19 mouse cellular contexts compared by ENCODE assay signal in genomic region chr7:61683080-61683479, GRCm38 (mm10).
DNase-seq lines count a peak whose midpoint lies in the region; ATAC-seq and TF ChIP-seq lines count a peak whose summit lies in the region.
"Had no signal": no experiment of that assay in that cellular context is flagged by ENCODE, and none has a peak within 500 bp of the region (broad histone marks: within the 10 kb centered on the region; RNA-seq: fewer than 3 reads in every experiment).

No protein-coding gene starts in this region.

- DNase-seq in lung, embryonic 14.5 days, result peak; percentile 23
- no peak for DNase-seq in lung, postnatal 0 days (ENCODE audit: low spot score)
- peak; percentile 71 for DNase-seq in brain, adult 2 months (ENCODE audit: low read depth, low spot score)
- DNase-seq in frontal cortex, adult 2 months (ENCODE audit: extremely low spot score in 1 of 2, low spot score in 1 of 2), result peak; percentile 14 to 56
- peak in 1 of 2 experiments; percentile 11 for DNase-seq in left cerebral cortex, adult 2 months (ENCODE audit: extremely low spot score in 1 of 2, low spot score in 2 of 2)
- no peak for DNase-seq in thymus, postnatal 14 days
- DNase-seq in natural killer cell, adult 2 months (ENCODE audit: low spot score in 2 of 2), result no peak
- DNase-seq: adrenal gland, postnatal 25 days; heart, adult 2 months; kidney, adult 11 months; kidney, postnatal 36 days; lung, adult 2 months; thymus, postnatal 4 days had no signal

- intact Hi-C loops in left cerebral cortex, adult 2 months (cut with DNase I), result loop anchor here (1.0 kb wide), 1 partner anchor 70 kb away; no protein-coding TSS in a partner anchor

- TF ChIP-seq EP300 in lung, postnatal 0 days (IDR thresholded peaks at IDR 0.05), result no peak

- H3K27ac ChIP-seq in lung, embryonic 14.5 days (ENCODE audit: low read depth), result no peak overlapping the region
- no peak overlapping the region for H3K27ac ChIP-seq in lung, postnatal 0 days (ENCODE audit: low read length)
- peak overlapping the region; percentile 59 for H3K27ac ChIP-seq in left cerebral cortex, adult 2 months
- H3K27ac ChIP-seq: embryonic facial prominence, embryonic 10.5 days; heart, adult 2 months; hindbrain, embryonic 13.5 days; stomach, postnatal 0 days had no signal

- WGBS in lung, embryonic 14.5 days, result 48% methylated on average over 1 of the region's 1 CpGs
- 48% methylated on average over 1 of the region's 1 CpGs for WGBS in lung, postnatal 0 days

- H3K4me1 ChIP-seq in lung, embryonic 14.5 days (ENCODE audit: insufficient read depth), result no peaks in the 10 kb centered on the region
- H3K4me1 ChIP-seq in lung, postnatal 0 days (ENCODE audit: insufficient read depth, low read depth, low read length), result no peaks in the 10 kb centered on the region
- H3K4me1 ChIP-seq: embryonic facial prominence, embryonic 10.5 days; hindbrain, embryonic 13.5 days had no signal

- no peak overlapping the region for H3K4me3 ChIP-seq in lung, embryonic 14.5 days (ENCODE audit: low read depth, low read length)
- H3K4me3 ChIP-seq in lung, postnatal 0 days (ENCODE audit: low read depth, low read length), result no peak overlapping the region
- no peak overlapping the region for H3K4me3 ChIP-seq in left cerebral cortex, adult 2 months
- H3K4me3 ChIP-seq: embryonic facial prominence, embryonic 10.5 days; erythroblast, embryonic 14.5 days; heart, adult 2 months; hindbrain, embryonic 13.5 days had no signal

- ATAC-seq in lung, embryonic 14.5 days (ENCODE audit: insufficient read depth), result no peak
- no peak for ATAC-seq in lung, postnatal 0 days
- ATAC-seq in megakaryocyte, adult 5-6 weeks (ENCODE audit: poor library complexity, severe bottlenecking), result no peak

- H3K36me3 ChIP-seq in lung, embryonic 14.5 days (ENCODE audit: insufficient read depth), result no peaks in the 10 kb centered on the region
- H3K36me3 ChIP-seq in lung, postnatal 0 days (ENCODE audit: insufficient read depth, low read length), result no peaks in the 10 kb centered on the region
- H3K36me3 ChIP-seq: embryonic facial prominence, embryonic 10.5 days; hindbrain, embryonic 13.5 days had no signal

- no peaks in the 10 kb centered on the region for H3K9me3 ChIP-seq in lung, embryonic 14.5 days (ENCODE audit: low read depth, low read length)
- H3K9me3 ChIP-seq in lung, postnatal 0 days (ENCODE audit: low read length), result no peaks in the 10 kb centered on the region
- H3K9me3 ChIP-seq: embryonic facial prominence, embryonic 10.5 days; hindbrain, embryonic 13.5 days had no signal

- no peaks in the 10 kb centered on the region for H3K27me3 ChIP-seq in lung, embryonic 14.5 days (ENCODE audit: insufficient read depth, low read length)
- no peaks in the 10 kb centered on the region for H3K27me3 ChIP-seq in lung, postnatal 0 days (replicated peaks; ENCODE audit: insufficient read depth, low read length)
- H3K27me3 ChIP-seq: CH12.LX; hindbrain, embryonic 13.5 days had no signal

- no peak overlapping the region for H3K9ac ChIP-seq in lung, embryonic 14.5 days
- H3K9ac ChIP-seq in lung, postnatal 0 days (replicated peaks; ENCODE audit: low read depth), result no peak overlapping the region
- H3K9ac ChIP-seq: hindbrain, embryonic 13.5 days had no signal

- no peak for TF ChIP-seq CTCF in lung, embryonic 14.5 days (IDR thresholded peaks at IDR 0.05; ENCODE audit: low read depth)
- no peak for TF ChIP-seq CTCF in lung, postnatal 0 days (IDR thresholded peaks at IDR 0.05)
- TF ChIP-seq CTCF in left cerebral cortex, adult 2 months (IDR thresholded peaks at IDR 0.05), result no peak

- no peak overlapping the region for H3K4me2 ChIP-seq in lung, embryonic 14.5 days
- H3K4me2 ChIP-seq in lung, postnatal 0 days (replicated peaks; ENCODE audit: low read depth, low read length), result no peak overlapping the region
- H3K4me2 ChIP-seq: hindbrain, embryonic 13.5 days had no signal

Comparison
In these comparisons a context has a peak if more than half of its experiments do, and no peak if none do; other contexts are left out.
1. DNase-seq: peak in lung, embryonic 14.5 days (single experiment), brain, adult 2 months (single experiment) and frontal cortex, adult 2 months (2 of 2); none in lung, postnatal 0 days (single experiment), thymus, postnatal 14 days (single experiment) and natural killer cell, adult 2 months (0 of 2).